Mouse (Mus musculus) E14TG2a.4 (cell line): Measurements from ENCODE around the gene Gm49384.

ENCODE experiments used
- CTCF ChIP-seq: conservative IDR thresholded peaks from 2 replicates; pipeline ENCODE4 v1.5.1; 2014; ENCODE audit warnings: low read length
- NANOG ChIP-seq: IDR thresholded peaks from 2 replicates; pipeline ENCODE4 v1.6.1; 2014; ENCODE audit warnings: borderline replicate concordance, low read length, mixed read lengths
- POU5F1 ChIP-seq: IDR thresholded peaks from 2 replicates; pipeline ENCODE4 v1.6.1; 2014; ENCODE audit warnings: low read length, borderline replicate concordance

DNA sequence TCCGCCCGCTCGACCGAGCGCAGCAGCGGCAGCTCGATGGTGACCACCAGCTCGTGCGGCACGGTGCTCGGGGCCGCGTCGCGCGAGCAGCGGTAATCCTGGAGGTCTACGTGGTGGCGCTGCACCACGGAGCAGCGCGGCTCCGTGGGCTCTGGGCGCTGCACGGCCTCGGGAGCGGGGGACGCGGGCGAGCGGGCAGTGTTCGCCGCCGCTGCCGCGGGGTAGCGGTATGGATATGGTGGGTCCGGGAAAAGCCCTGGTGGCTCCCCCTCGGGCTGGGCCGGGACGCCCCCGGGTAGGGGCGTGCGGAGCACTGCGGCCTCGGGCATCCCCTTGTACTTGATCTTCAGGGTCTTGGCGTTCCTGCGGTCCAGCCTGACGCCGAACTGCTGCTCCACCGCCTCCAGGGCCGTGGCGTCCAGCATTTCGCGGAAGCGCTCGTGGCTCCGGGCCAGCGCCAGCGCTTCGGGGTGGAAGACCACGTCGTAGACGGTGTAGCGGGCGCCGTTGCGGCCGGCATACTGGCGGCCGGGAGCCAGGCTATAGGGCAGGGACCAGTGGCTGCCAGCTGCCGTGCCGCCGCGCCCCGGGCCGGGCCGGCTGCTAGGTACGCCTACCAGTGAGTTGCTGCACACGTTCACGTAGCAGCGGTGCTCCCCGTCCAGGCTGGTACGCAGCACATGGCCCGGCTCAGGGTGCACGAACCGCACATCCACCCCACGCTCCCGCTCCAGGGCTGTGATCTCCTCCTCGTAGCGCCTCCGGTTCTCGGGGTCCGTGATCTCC is 6.5 kb downstream of the Gm49384 start:
- TF ChIP-seq CTCF: no peak
- TF ChIP-seq POU5F1: no peak
- no peak for TF ChIP-seq NANOG
